Mouse (Mus musculus) hindbrain, embryonic 16.5 days (tissue): ENCODE data around the gene Aff3. TPM values are rescaled to one million over a fixed set of nuclear protein-coding genes. Genes with fewer than 3 reads are reported as not detected.

Experiments used
- ATAC-seq: fragments of 200-750 bp; cut with Nextera tagmentation; 2 replicates; pipeline ENCODE4 v1.8.0; 2017; ENCODE audit warnings: moderate TSS enrichment, moderate library complexity
- H3K27ac ChIP-seq: fragments of 300-500 bp; sonication (generic); 2 replicates; pipeline ENCODE4 v1.5.1; 2014; ENCODE audit warnings: low read depth, mild to moderate bottlenecking, control low read depth, low read length, moderate library complexity
- H3K27me3 ChIP-seq: fragments of 300-500 bp; sonication (generic); replicated peaks from 2 replicates; pipeline ENCODE4 v1.6.1; 2014; ENCODE audit warnings: low read length; ENCODE audit not compliant: control insufficient read depth, insufficient read depth
- H3K36me3 ChIP-seq: fragments of 300-500 bp; sonication (generic); 2 replicates; pipeline ENCODE4 v1.6.1; 2014; ENCODE audit warnings: mild to moderate bottlenecking, low read length, moderate library complexity, mixed read lengths; ENCODE audit not compliant: control insufficient read depth, insufficient read depth
- H3K4me1 ChIP-seq: fragments of 300-500 bp; sonication (generic); 2 replicates; pipeline ENCODE4 v1.6.1; 2014; ENCODE audit warnings: low read depth, low read length; ENCODE audit not compliant: control insufficient read depth, insufficient read depth
- H3K4me2 ChIP-seq: fragments of 300-500 bp; sonication (generic); 2 replicates; pipeline ENCODE4 v1.6.1; 2014; ENCODE audit warnings: mild to moderate bottlenecking, low read length, control low read depth, moderate library complexity
- H3K4me3 ChIP-seq: fragments of 300-500 bp; sonication (generic); 2 replicates; pipeline ENCODE4 v1.5.1; 2014; ENCODE audit warnings: mild to moderate bottlenecking, low read length, control low read depth, moderate library complexity
- H3K9ac ChIP-seq: fragments of 300-500 bp; sonication (generic); 2 replicates; pipeline ENCODE4 v1.6.1; 2014; ENCODE audit warnings: low read depth, mild to moderate bottlenecking, control low read depth, low read length, moderate library complexity
- H3K9me3 ChIP-seq: fragments of 300-500 bp; sonication (generic); 2 replicates; pipeline ENCODE4 v1.6.1; 2014; ENCODE audit warnings: mild to moderate bottlenecking, low read length, moderate library complexity; ENCODE audit not compliant: control insufficient read depth
- WGBS: fragments of 180-500 bp; shearing (Covaris S2); extraction: QIAGEN DNeasy Blood & Tissue Kit; methylation state at CpG from one replicate; pipeline ENCODE4 v1.1.7; 2014; 5-methylcytosine and 5-hydroxymethylcytosine counted together
- polyA plus RNA-seq: library from polyadenylated mRNA; unstranded; fragments of >200 nt; fragmentation: Nextera tagmentation; extraction: Ambion mirVana; gene quantifications from 2 replicates; pipeline ENCODE4 v1.2.1, GENCODE M21; 2015

The Aff3 gene
- polyA plus RNA-seq, 1 experiment from 2014 or later = 8.4 TPM

GRCm38 (mm10) chr1:38448854-38449253 is 215.9 kb downstream of the Aff3 start:
- Histone ChIP-seq H3K9me3 (no peaks in the 10 kb centered on the region), H3K4me1 (peaks cover 24% of the 10 kb centered on the region), H3K9ac (no peak overlapping the region), H3K27ac (no peak overlapping the region), H3K4me3 (no peak overlapping the region), H3K36me3 (no peaks in the 10 kb centered on the region), H3K27me3 (no peaks in the 10 kb centered on the region), H3K4me2 (no peak overlapping the region)
- ATAC-seq = no peak
- 79% methylated on average over 3 of the region's 3 CpGs for WGBS

- Histone ChIP-seq H3K36me3 (no peaks in the 10 kb centered on the region), H3K9ac (no peak overlapping the region), H3K4me3 (no peak overlapping the region), H3K9me3 (no peaks in the 10 kb centered on the region), H3K4me2 (no peak overlapping the region), H3K4me1 (peaks cover 24% of the 10 kb centered on the region), H3K27ac (no peak overlapping the region), H3K27me3 (no peaks in the 10 kb centered on the region)
- 85% methylated on average over 2 of the region's 2 CpGs for WGBS
- ATAC-seq = no peak
These were observed 217.2 kb downstream of the Aff3 start for GRCm38 (mm10) chr1:38447581-38447980.

GRCm38 (mm10) chr1:38446152-38446820 is 218.5 kb downstream of the Aff3 start:
- WGBS = 64% methylated on average over 12 of the region's 12 CpGs
- H3K27ac ChIP-seq = no peak overlapping the region

GRCm38 (mm10) chr1:38442887-38443286 is 221.9 kb downstream of the Aff3 start:
- Histone ChIP-seq H3K27ac (no peak overlapping the region), H3K4me2 (no peak overlapping the region), H3K9me3 (no peaks in the 10 kb centered on the region), H3K36me3 (no peaks in the 10 kb centered on the region), H3K4me1 (peaks cover 33% of the 10 kb centered on the region), H3K27me3 (no peaks in the 10 kb centered on the region), H3K4me3 (no peak overlapping the region), H3K9ac (no peak overlapping the region)
- 84% methylated on average over 3 of the region's 3 CpGs for WGBS
- no peak for ATAC-seq

More at GRCm38 (mm10) chr1:38446152-38446820, 218.5 kb downstream of the Aff3 start:
- H3K9ac ChIP-seq = no peak overlapping the region
- peaks cover 25% of the 10 kb centered on the region for H3K4me1 ChIP-seq
- H3K9me3 ChIP-seq = no peaks in the 10 kb centered on the region
- no peak overlapping the region for H3K4me3 ChIP-seq
- no peaks in the 10 kb centered on the region for H3K27me3 ChIP-seq
- no peak for ATAC-seq
- H3K4me2 ChIP-seq = no peak overlapping the region
- no peaks in the 10 kb centered on the region for H3K36me3 ChIP-seq

GRCm38 (mm10) chr1:38442479-38442878 is 222.3 kb downstream of the Aff3 start:
- no peaks in the 10 kb centered on the region for H3K36me3 ChIP-seq
- H3K9me3 ChIP-seq = no peaks in the 10 kb centered on the region
- H3K9ac ChIP-seq = no peak overlapping the region
- no peaks in the 10 kb centered on the region for H3K27me3 ChIP-seq
- ATAC-seq = no peak
- no peak overlapping the region for H3K4me2 ChIP-seq
- peaks cover 35% of the 10 kb centered on the region for H3K4me1 ChIP-seq
- 49% methylated on average over 9 of the region's 9 CpGs for WGBS
- no peak overlapping the region for H3K4me3 ChIP-seq
- no peak overlapping the region for H3K27ac ChIP-seq

- Histone ChIP-seq H3K9ac (no peak overlapping the region), H3K4me3 (no peak overlapping the region), H3K4me2 (no peak overlapping the region), H3K36me3 (no peaks in the 10 kb centered on the region), H3K9me3 (no peaks in the 10 kb centered on the region), H3K27ac (no peak overlapping the region), H3K27me3 (no peaks in the 10 kb centered on the region), H3K4me1 (peaks cover 35% of the 10 kb centered on the region)
- ATAC-seq = no peak
- 47% methylated on average over 2 of the region's 2 CpGs for WGBS
These were observed 223.0 kb downstream of the Aff3 start for GRCm38 (mm10) chr1:38441800-38442199.

GRCm38 (mm10) chr1:38440471-38440815 is 224.3 kb downstream of the Aff3 start:
- H3K27me3 ChIP-seq = no peaks in the 10 kb centered on the region
- H3K9me3 ChIP-seq = no peaks in the 10 kb centered on the region
- H3K4me1 ChIP-seq = peaks cover 37% of the 10 kb centered on the region
- no peak overlapping the region for H3K4me2 ChIP-seq
- peak overlapping the region; percentile 56 for H3K27ac ChIP-seq
- 42% methylated on average over 6 of the region's 6 CpGs for WGBS
- no peak for ATAC-seq
- no peak overlapping the region for H3K9ac ChIP-seq
- H3K36me3 ChIP-seq = no peaks in the 10 kb centered on the region
- no peak overlapping the region for H3K4me3 ChIP-seq

- peak; percentile 60; the same call in 1 of the 2 replicates for ATAC-seq
- no peak overlapping the region for H3K4me2 ChIP-seq
- peak overlapping the region; percentile 56 for H3K27ac ChIP-seq
- H3K9me3 ChIP-seq = no peaks in the 10 kb centered on the region
- H3K9ac ChIP-seq = no peak overlapping the region
- no peak overlapping the region for H3K4me3 ChIP-seq
- H3K27me3 ChIP-seq = no peaks in the 10 kb centered on the region
- no peaks in the 10 kb centered on the region for H3K36me3 ChIP-seq
- WGBS = 23% methylated on average over 4 of the region's 4 CpGs
- peaks cover 37% of the 10 kb centered on the region for H3K4me1 ChIP-seq
These were observed 224.8 kb downstream of the Aff3 start for GRCm38 (mm10) chr1:38439751-38440470.

GRCm38 (mm10) chr1:38438447-38438846 is 226.3 kb downstream of the Aff3 start:
- H3K36me3 ChIP-seq = no peaks in the 10 kb centered on the region
- ATAC-seq = peak; percentile 25; the same call in 1 of the 2 replicates
- 0 out of 2 replicates have a peak overlapping the region, but pooled peaks have one; percentile 6 for H3K4me2 ChIP-seq
- H3K9me3 ChIP-seq = no peaks in the 10 kb centered on the region
- no peaks in the 10 kb centered on the region for H3K27me3 ChIP-seq
- no peak overlapping the region; the same call in 1 of the 2 replicates for H3K9ac ChIP-seq
- peaks cover 37% of the 10 kb centered on the region for H3K4me1 ChIP-seq
- 19% methylated on average over 4 of the region's 4 CpGs for WGBS
- H3K4me3 ChIP-seq = no peak overlapping the region
- H3K27ac ChIP-seq = peak overlapping the region; percentile 53
